In the genomic region with DNA sequence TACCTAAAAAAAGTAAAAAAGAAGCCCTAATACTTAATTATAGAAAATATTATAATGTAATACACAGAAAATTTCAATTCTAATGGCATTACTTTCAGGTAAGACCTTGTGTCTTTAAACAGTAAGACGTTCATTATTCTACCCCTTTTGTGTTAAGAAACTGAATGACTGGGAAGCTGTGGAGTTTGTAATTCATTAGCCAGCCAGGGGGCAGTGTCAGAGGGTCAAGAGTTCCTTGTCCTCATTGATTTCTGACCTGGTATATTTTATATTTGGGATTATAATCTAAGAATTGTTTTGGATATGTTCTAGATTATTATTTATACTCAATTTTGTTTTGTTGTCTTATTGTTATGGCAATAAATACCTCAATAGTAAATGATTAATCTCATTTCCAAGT, we compare ENCODE assay signal across 22 mouse cellular contexts. TPM values are rescaled to one million over a fixed set of nuclear protein-coding genes. Genes with fewer than 3 reads are reported as not detected.
A peak's percentile ranks its signal among the peaks of the same experiment; 100 is the strongest.
DNase-seq lines count a peak whose midpoint lies in the region; ATAC-seq and TF ChIP-seq lines count a peak whose summit lies in the region.
"Had no signal": no experiment of that assay in that cellular context is flagged by ENCODE, and none has a peak within 500 bp of the region (broad histone marks: within the 10 kb centered on the region; RNA-seq: fewer than 3 reads in every experiment).

No protein-coding gene starts in this region.

- H3K4me1 ChIP-seq in heart, adult 2 months (ENCODE audit: control insufficient read depth, insufficient read depth, low read length) = no peaks in the 10 kb centered on the region; the same call in 1 of the 2 replicates
- no peaks in the 10 kb centered on the region for H3K4me1 ChIP-seq in midbrain, postnatal 0 days (ENCODE audit: insufficient read depth, low read length)
- peaks cover 16% of the 10 kb centered on the region for H3K4me1 ChIP-seq in midbrain, embryonic 10.5 days
- no peaks in the 10 kb centered on the region; the same call in 1 of the 2 replicates for H3K4me1 ChIP-seq in stomach, postnatal 0 days (replicated peaks; ENCODE audit: control insufficient read depth, insufficient read depth)
- H3K4me1 ChIP-seq: embryonic facial prominence, embryonic 15.5 days; neural tube, embryonic 12.5 days had no signal

- H3K79me2 ChIP-seq in heart, adult 2 months (replicated peaks; ENCODE audit: control insufficient read depth, insufficient read depth, low read length) = peaks cover 5% of the 10 kb centered on the region

- 72% methylated on average over 1 of the region's 1 CpGs for WGBS in heart, adult 2 months
- WGBS in midbrain, postnatal 0 days = 51% methylated on average over 1 of the region's 1 CpGs
- 76% methylated on average over 1 of the region's 1 CpGs for WGBS in midbrain, embryonic 10.5 days
- WGBS in stomach, postnatal 0 days = 45% methylated on average over 1 of the region's 1 CpGs

- H3K4me3 ChIP-seq in heart, adult 2 months = no peak overlapping the region
- no peak overlapping the region for H3K4me3 ChIP-seq in midbrain, postnatal 0 days (ENCODE audit: low read depth, low read length)
- no peak overlapping the region for H3K4me3 ChIP-seq in midbrain, embryonic 10.5 days
- no peak overlapping the region for H3K4me3 ChIP-seq in stomach, postnatal 0 days (ENCODE audit: low read depth, low read length)
- H3K4me3 ChIP-seq: embryonic facial prominence, embryonic 15.5 days; heart, embryonic 13.5 days; neural tube, embryonic 12.5 days had no signal

- H3K27me3 ChIP-seq in heart, adult 2 months (ENCODE audit: control insufficient read depth, insufficient read depth, low read length) = no peaks in the 10 kb centered on the region
- no peaks in the 10 kb centered on the region for H3K27me3 ChIP-seq in midbrain, postnatal 0 days (ENCODE audit: insufficient read depth, low read length)
- no peaks in the 10 kb centered on the region for H3K27me3 ChIP-seq in midbrain, embryonic 10.5 days (ENCODE audit: low read depth, poor library complexity, severe bottlenecking)
- H3K27me3 ChIP-seq in stomach, postnatal 0 days (ENCODE audit: control insufficient read depth, insufficient read depth, low read length) = no peaks in the 10 kb centered on the region
- H3K27me3 ChIP-seq: embryonic facial prominence, embryonic 15.5 days; heart, embryonic 13.5 days; neural tube, embryonic 12.5 days had no signal

- H3K9me3 ChIP-seq in midbrain, postnatal 0 days (ENCODE audit: low read length) = no peaks in the 10 kb centered on the region
- H3K9me3 ChIP-seq in midbrain, embryonic 10.5 days (replicated peaks) = no peaks in the 10 kb centered on the region
- H3K9me3 ChIP-seq in stomach, postnatal 0 days (ENCODE audit: control insufficient read depth, low read length) = no peaks in the 10 kb centered on the region
- H3K9me3 ChIP-seq: embryonic facial prominence, embryonic 15.5 days; heart, embryonic 13.5 days; neural tube, embryonic 12.5 days had no signal

- TF ChIP-seq EP300 in heart, adult 2 months (IDR thresholded peaks at IDR 0.05; ENCODE audit: insufficient read depth, low read depth, low read length) = no peak
- no peak for TF ChIP-seq EP300 in stomach, postnatal 0 days (optimal IDR thresholded peaks at IDR 0.05)

- no peak overlapping the region for H3K27ac ChIP-seq in heart, adult 2 months
- H3K27ac ChIP-seq in midbrain, postnatal 0 days (ENCODE audit: low read depth, low read length) = no peak overlapping the region
- H3K27ac ChIP-seq in midbrain, embryonic 10.5 days (replicated peaks) = no peak overlapping the region
- no peak overlapping the region for H3K27ac ChIP-seq in stomach, postnatal 0 days (replicated peaks)
- H3K27ac ChIP-seq: embryonic facial prominence, embryonic 15.5 days; heart, embryonic 13.5 days; hindbrain, embryonic 14.5 days; macrophage; neural tube, embryonic 12.5 days had no signal

- peak; percentile 48 for TF ChIP-seq CTCF in heart, adult 2 months (IDR thresholded peaks at IDR 0.05)
- TF ChIP-seq CTCF in midbrain, postnatal 0 days (IDR thresholded peaks at IDR 0.05) = peak; percentile 28
- peak; percentile 37 for TF ChIP-seq CTCF in stomach, postnatal 0 days (IDR thresholded peaks at IDR 0.05; ENCODE audit: low read depth)

- no peak for ATAC-seq in midbrain, postnatal 0 days (ENCODE audit: low FRiP score)
- ATAC-seq in stomach, postnatal 0 days (ENCODE audit: low FRiP score, low TSS enrichment) = no peak

- intact Hi-C loops in heart, adult 2 months (cut with DNase I) = no loop called here
- intact Hi-C loops in heart, postnatal 36 days (cut with DNase I) = no loop called here

- no peak overlapping the region for H3K4me2 ChIP-seq in midbrain, postnatal 0 days (ENCODE audit: low read depth, low read length, poor library complexity, severe bottlenecking)
- no peak overlapping the region for H3K4me2 ChIP-seq in stomach, postnatal 0 days (replicated peaks; ENCODE audit: low read depth)
- H3K4me2 ChIP-seq: embryonic facial prominence, embryonic 15.5 days; heart, embryonic 13.5 days; hindbrain, embryonic 14.5 days; midbrain, embryonic 11.5 days; neural tube, embryonic 12.5 days had no signal

- no peak for TF ChIP-seq POLR2A in heart, adult 2 months (IDR thresholded peaks at IDR 0.05; ENCODE audit: insufficient read depth, low read depth, low read length)

- H3K36me3 ChIP-seq in heart, adult 2 months (ENCODE audit: control insufficient read depth, insufficient read depth, low read length) = no peaks in the 10 kb centered on the region; the same call in 1 of the 2 replicates
- no peaks in the 10 kb centered on the region for H3K36me3 ChIP-seq in midbrain, postnatal 0 days (ENCODE audit: insufficient read depth, low read length)
- H3K36me3 ChIP-seq in midbrain, embryonic 10.5 days = peaks cover 16% of the 10 kb centered on the region
- no peaks in the 10 kb centered on the region for H3K36me3 ChIP-seq in stomach, postnatal 0 days (ENCODE audit: control insufficient read depth, insufficient read depth, low read length)

- no peak for DNase-seq in heart, adult 2 months
- no peak for DNase-seq in heart, postnatal 36 days
- peak; percentile 14 for DNase-seq in kidney, postnatal 10 days
- no peak for DNase-seq in kidney, adult 18-20 months
- DNase-seq in midbrain, postnatal 0 days (ENCODE audit: low spot score) = no peak
- no peak for DNase-seq in midbrain, embryonic 10.5 days (ENCODE audit: low spot score)
- no peak for DNase-seq in stomach, postnatal 0 days (ENCODE audit: low spot score)
- DNase-seq in adrenal gland, postnatal 10 days = no peak
- DNase-seq: adrenal gland, adult 2 months; B cell, adult 2 months; cerebellum, postnatal 10 days; embryo, embryonic 11 days; heart, adult 11 months; lung, adult 2 months; right cerebral cortex, adult 18-20 months; thymus, postnatal 25 days had no signal

- H3K9ac ChIP-seq in heart, adult 2 months (ENCODE audit: low read depth, low read length) = no peak overlapping the region
- no peak overlapping the region for H3K9ac ChIP-seq in midbrain, postnatal 0 days (replicated peaks; ENCODE audit: low read length, poor library complexity, severe bottlenecking)
- no peak overlapping the region for H3K9ac ChIP-seq in stomach, postnatal 0 days (ENCODE audit: low read length)
- H3K9ac ChIP-seq: embryonic facial prominence, embryonic 15.5 days; heart, embryonic 13.5 days; hindbrain, embryonic 14.5 days; neural tube, embryonic 12.5 days had no signal

RNA-seq across cellular contexts. Expression of a gene that starts 5.0 kb away (rescaled TPM):
- 1 to 10 TPM; 6.7 to 8.1 TPM for total RNA-seq in heart, adult 2 months (2021)
- 2.9 and 4.8 TPM in 2 replicates for polyA plus RNA-seq in heart, adult 2 months (2012; rRNA removed)
- total RNA-seq in heart, postnatal 36 days (2021) = 1 to 10 TPM; 8.5 to 9.4 TPM
- 41.5 and 48.2 TPM in 2 replicates for total RNA-seq in midbrain, postnatal 0 days (2014; rRNA removed)
- 9.3 and 12.2 TPM in 2 replicates for polyA plus RNA-seq in midbrain, postnatal 0 days (2015; fragmentation: Nextera tagmentation; extraction: Ambion mirVana)
- 14.8 and 15.4 TPM in 2 replicates for polyA plus RNA-seq in midbrain, embryonic 10.5 days (2016; fragmentation: Nextera tagmentation; extraction: Ambion mirVana)
- polyA plus RNA-seq in stomach, postnatal 0 days (2015; fragmentation: Nextera tagmentation; extraction: Ambion mirVana) = 4.5 and 4.9 TPM in 2 replicates
- 10 to 100 TPM; 20.8 to 28.4 TPM for total RNA-seq in adrenal gland, postnatal 10 days (2021)

RNA-seq across cellular contexts. Expression of a gene that starts 45.1 kb away (rescaled TPM):
- total RNA-seq in heart, adult 2 months (2021) = 1 to 10 TPM; 1.3 to 1.9 TPM
- polyA plus RNA-seq in heart, adult 2 months (2012; rRNA removed) = 1.2 and 2.1 TPM in 2 replicates
- total RNA-seq in heart, postnatal 36 days (2021) = 1 to 10 TPM in 1 of 2 experiments, under 1 TPM in 1; 0.98 to 2.1 TPM
- total RNA-seq in midbrain, postnatal 0 days (2014; rRNA removed) = 21.1 and 25.4 TPM in 2 replicates
- polyA plus RNA-seq in midbrain, postnatal 0 days (2015; fragmentation: Nextera tagmentation; extraction: Ambion mirVana) = 35.9 and 44.0 TPM in 2 replicates
- 69.6 and 75.0 TPM in 2 replicates for polyA plus RNA-seq in midbrain, embryonic 10.5 days (2016; fragmentation: Nextera tagmentation; extraction: Ambion mirVana)
- polyA plus RNA-seq in stomach, postnatal 0 days (2015; fragmentation: Nextera tagmentation; extraction: Ambion mirVana) = 9.6 and 10.8 TPM in 2 replicates
- total RNA-seq in adrenal gland, postnatal 10 days (2021) = 10 to 100 TPM in 1 of 2 experiments, 1 to 10 TPM in 1; 6.5 to 11.1 TPM
